Mouse (Mus musculus) stomach, postnatal 0 days (tissue): ENCODE results near the gene Zfp991. TPM values are rescaled to one million over a fixed set of nuclear protein-coding genes. Genes with fewer than 3 reads are reported as not detected.
"Not testable (repeated sequence)": the region's sequence is repeated elsewhere in the genome, so short reads cannot be mapped to it uniquely, and the experiment has no call there.

Experiments
- ATAC-seq: fragments of 200-750 bp; cut with Nextera tagmentation; 2 replicates; pipeline ENCODE4 v1.8.0; 2017; ENCODE audit not compliant: low FRiP score, low TSS enrichment
- DNase-seq: peaks from one replicate; pipeline ENCODE4 v3.0.0-alpha.2; 2016; ENCODE audit warnings: low spot score
- H3K27ac ChIP-seq: fragments of 300-500 bp; sonication (generic); replicated peaks from 2 replicates; pipeline ENCODE4 v1.5.1; 2014; ENCODE audit warnings: mild to moderate bottlenecking, control low read depth
- H3K27me3 ChIP-seq: fragments of 300-500 bp; sonication (generic); 2 replicates; pipeline ENCODE4 v1.6.1; 2014; ENCODE audit warnings: low read length; ENCODE audit not compliant: control insufficient read depth, insufficient read depth
- H3K36me3 ChIP-seq: fragments of 300-500 bp; sonication (generic); 2 replicates; pipeline ENCODE4 v1.6.1; 2014; ENCODE audit warnings: low read length, mixed read lengths; ENCODE audit not compliant: control insufficient read depth, insufficient read depth
- H3K4me1 ChIP-seq: fragments of 300-500 bp; sonication (generic); replicated peaks from 2 replicates; pipeline ENCODE4 v1.6.1; 2014; ENCODE audit warnings: antibody characterized with exemption; ENCODE audit not compliant: control insufficient read depth, insufficient read depth
- H3K4me2 ChIP-seq: fragments of 300-500 bp; sonication (generic); replicated peaks from 2 replicates; pipeline ENCODE4 v1.6.1; 2014; ENCODE audit warnings: low read depth, mild to moderate bottlenecking, control low read depth, moderate library complexity
- H3K4me3 ChIP-seq: fragments of 300-500 bp; sonication (generic); 2 replicates; pipeline ENCODE4 v1.5.1; 2014; ENCODE audit warnings: low read depth, low read length, control low read depth
- H3K9ac ChIP-seq: fragments of 300-500 bp; sonication (generic); 2 replicates; pipeline ENCODE4 v1.6.1; 2014; ENCODE audit warnings: mild to moderate bottlenecking, low read length, control low read depth, mixed read lengths
- H3K9me3 ChIP-seq: fragments of 300-500 bp; sonication (generic); 2 replicates; pipeline ENCODE4 v1.6.1; 2016; ENCODE audit warnings: low read length; ENCODE audit not compliant: control insufficient read depth
- CTCF ChIP-seq: IDR thresholded peaks from 2 replicates; pipeline ENCODE4 v1.5.1; 2016; ENCODE audit warnings: antibody characterized with exemption, low read depth, mild to moderate bottlenecking, moderate library complexity
- WGBS: fragments of 180-500 bp; shearing (Covaris S2); extraction: QIAGEN DNeasy Blood & Tissue Kit; methylation state at CpG from one replicate; pipeline ENCODE4 v1.1.7; 2014; 5-methylcytosine and 5-hydroxymethylcytosine counted together
- polyA plus RNA-seq: library from polyadenylated mRNA; unstranded; fragments of >200 nt; fragmentation: Nextera tagmentation; extraction: Ambion mirVana; gene quantifications from 2 replicates; pipeline ENCODE4 v1.2.1, GENCODE M21; 2015

Gene Zfp991
- polyA plus RNA-seq, result 3.9 and 4.3 TPM in 2 replicates

- H3K36me3 ChIP-seq, H3K4me1 ChIP-seq, ATAC-seq, H3K9me3 ChIP-seq, H3K9ac ChIP-seq, H3K27ac ChIP-seq, DNase-seq, H3K4me3 ChIP-seq, H3K27me3 ChIP-seq: not testable (repeated sequence)
- WGBS, result 27% methylated on average over 2 of the region's 15 CpGs
- peak within 1 kb of the TSS; percentile 31; the same call in 1 of the 2 replicates for H3K4me2 ChIP-seq
These were observed at the start of gene Zfp991 for GRCm38 (mm10) chr4:147131837-147132459. Gene Zfp991, plus strand, starts transcription at chr4:147132038.

GRCm38 (mm10) chr4:147095641-147096040, 36.2 kb upstream of the Zfp991 start:
- not testable (repeated sequence) for H3K4me3 ChIP-seq, DNase-seq, ATAC-seq, H3K27me3 ChIP-seq, H3K4me2 ChIP-seq, H3K27ac ChIP-seq, H3K4me1 ChIP-seq, H3K9me3 ChIP-seq, H3K36me3 ChIP-seq, H3K9ac ChIP-seq
- WGBS, result 62% methylated on average over 2 of the region's 2 CpGs

- peak overlapping the region; percentile 32 for H3K4me3 ChIP-seq
- peak overlapping the region; percentile 55 for H3K4me2 ChIP-seq
- not testable (repeated sequence) for DNase-seq, H3K27ac ChIP-seq, H3K9ac ChIP-seq, H3K4me1 ChIP-seq, H3K9me3 ChIP-seq, H3K36me3 ChIP-seq, H3K27me3 ChIP-seq
- peak; percentile 26; the same call in 1 of the 2 replicates for ATAC-seq
- WGBS, result 2% methylated on average over 62 of the region's 109 CpGs
These were observed 29.9 kb upstream of the Zfp991 start for GRCm38 (mm10) chr4:147101666-147102626.

- H3K9me3 ChIP-seq, H3K27me3 ChIP-seq, H3K4me2 ChIP-seq, DNase-seq, H3K9ac ChIP-seq, H3K4me1 ChIP-seq, H3K27ac ChIP-seq, H3K4me3 ChIP-seq, H3K36me3 ChIP-seq, ATAC-seq: not testable (repeated sequence)
- WGBS, result 54% methylated on average over 4 of the region's 4 CpGs
- TF ChIP-seq CTCF, result peak; percentile 25; the same call in 1 of the 2 replicates
These were observed 28.0 kb upstream of the Zfp991 start for GRCm38 (mm10) chr4:147103814-147104213.

- not testable (repeated sequence) for ATAC-seq
These were observed 14.0 kb upstream of the Zfp991 start for GRCm38 (mm10) chr4:147117839-147118238.

GRCm38 (mm10) chr4:147122286-147122685, 9.6 kb upstream of the Zfp991 start:
- H3K27ac ChIP-seq, H3K4me3 ChIP-seq, H3K9ac ChIP-seq, ATAC-seq, H3K36me3 ChIP-seq, H3K27me3 ChIP-seq, H3K9me3 ChIP-seq, H3K4me2 ChIP-seq, H3K4me1 ChIP-seq: not testable (repeated sequence)
- DNase-seq, result peak; percentile 6
- WGBS, result 66% methylated on average over 1 of the region's 1 CpGs

More at GRCm38 (mm10) chr4:147117839-147118238, 14.0 kb upstream of the Zfp991 start:
- H3K4me2 ChIP-seq, H3K36me3 ChIP-seq, DNase-seq, H3K4me3 ChIP-seq, H3K9me3 ChIP-seq, H3K27ac ChIP-seq, H3K4me1 ChIP-seq, H3K9ac ChIP-seq, H3K27me3 ChIP-seq: not testable (repeated sequence)
- WGBS, result 67% methylated on average over 2 of the region's 3 CpGs

GRCm38 (mm10) chr4:147123797-147124196, 8.0 kb upstream of the Zfp991 start:
- DNase-seq, result peak; percentile 7
- H3K4me3 ChIP-seq, H3K4me2 ChIP-seq, H3K9ac ChIP-seq, H3K36me3 ChIP-seq, H3K27ac ChIP-seq, H3K4me1 ChIP-seq, H3K27me3 ChIP-seq, ATAC-seq: not testable (repeated sequence)
- H3K9me3 ChIP-seq, result peaks cover 11% of the 10 kb centered on the region; the same call in 1 of the 2 replicates

GRCm38 (mm10) chr4:147124400-147125306, 7.2 kb upstream of the Zfp991 start:
- Histone ChIP-seq H3K9me3 (peaks cover 11% of the 10 kb centered on the region; the same call in 1 of the 2 replicates), H3K4me2 (peak overlapping the region; percentile 81), H3K9ac (peak overlapping the region; percentile 71), H3K4me3 (peak overlapping the region; percentile 47)
- WGBS, result 9% methylated on average over 40 of the region's 48 CpGs
- peak; percentile 62 for DNase-seq
- H3K27ac ChIP-seq, H3K4me1 ChIP-seq, H3K36me3 ChIP-seq, H3K27me3 ChIP-seq: not testable (repeated sequence)
- ATAC-seq, result peak; percentile 91
